Mouse (Mus musculus) inflammation-experienced regulatory T-cells (primary cell): ENCODE measurements around the gene Tas2r102. TPM values are rescaled to one million over a fixed set of nuclear protein-coding genes. Genes with fewer than 3 reads are reported as not detected.

Experiments used
- polyA plus RNA-seq, 2 experiments: library from polyadenylated mRNA; unstranded; fragments of 100-300 nt; shearing (Covaris generic); gene quantifications; one replicate each; pipeline ENCODE4 v1.2.1; 2017

Gene Tas2r102
- not detected for polyA plus RNA-seq

DNA sequence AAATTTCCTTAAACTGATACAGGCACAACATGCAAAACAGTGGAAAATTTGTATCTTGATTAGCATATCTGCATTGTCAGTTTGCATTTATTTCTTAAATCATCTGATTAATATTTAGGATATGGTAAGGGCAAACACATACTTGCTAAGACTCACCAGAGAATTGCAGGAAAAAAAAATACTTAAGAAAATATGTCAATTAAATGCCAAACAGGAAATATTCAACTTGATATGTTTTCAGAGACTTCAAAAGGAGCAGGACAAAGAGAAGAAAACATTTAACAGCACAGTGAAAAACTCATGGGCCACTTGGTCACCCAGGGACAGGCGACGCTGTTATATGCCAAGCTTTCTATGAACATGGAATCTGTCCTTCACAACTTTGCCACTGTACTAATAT is at the start of gene Tas2r102:
TSS of gene Tas2r102 (plus strand) at position 301 of the 400 bp plus-strand sequence.

DNA sequence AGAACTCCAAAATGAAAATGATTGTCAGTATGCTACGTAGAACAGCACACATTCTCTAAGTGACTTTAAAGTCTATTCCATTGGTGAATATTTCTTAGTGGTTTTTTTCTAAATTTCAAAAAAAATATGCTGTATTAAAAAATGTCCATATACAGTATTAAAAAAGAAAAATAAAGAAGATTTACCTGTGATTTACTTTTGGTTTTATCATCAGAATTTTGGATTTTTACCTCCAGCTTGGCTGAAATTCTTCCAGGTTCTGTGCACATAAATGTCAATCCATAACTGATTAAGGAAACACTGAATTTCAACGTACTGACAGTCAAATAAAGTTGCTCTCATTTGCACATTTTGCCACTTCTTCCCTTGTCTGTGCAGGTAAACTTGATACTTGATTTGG is 24.0 kb upstream of the Tas2r102 start, which contains the start of gene Tas2r115:
TSS of gene Tas2r115 (minus strand) at position 101 of the 400 bp plus-strand sequence.

DNA sequence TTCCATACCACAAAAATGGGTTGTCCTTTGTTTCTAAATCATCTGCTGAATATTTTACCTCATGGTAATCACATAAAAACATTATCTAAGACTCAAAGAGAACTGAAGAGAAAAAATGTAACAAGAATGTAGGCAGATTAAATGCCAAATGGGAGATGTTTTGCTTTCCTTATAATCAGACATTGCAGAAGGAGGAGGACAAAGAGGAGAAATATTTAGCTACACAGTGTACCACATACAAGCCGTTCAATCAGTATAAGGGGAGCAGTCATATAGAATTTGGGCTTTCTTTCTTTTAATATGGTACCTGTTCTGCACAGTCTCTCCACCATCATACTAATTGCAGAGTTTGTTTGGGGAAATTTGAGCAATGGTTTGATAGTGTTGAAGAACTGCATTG is 7.5 kb upstream of the Tas2r102 start, which contains the start of gene Tas2r124:
TSS of gene Tas2r124 (plus strand) at position 301 of the 400 bp plus-strand sequence.

DNA sequence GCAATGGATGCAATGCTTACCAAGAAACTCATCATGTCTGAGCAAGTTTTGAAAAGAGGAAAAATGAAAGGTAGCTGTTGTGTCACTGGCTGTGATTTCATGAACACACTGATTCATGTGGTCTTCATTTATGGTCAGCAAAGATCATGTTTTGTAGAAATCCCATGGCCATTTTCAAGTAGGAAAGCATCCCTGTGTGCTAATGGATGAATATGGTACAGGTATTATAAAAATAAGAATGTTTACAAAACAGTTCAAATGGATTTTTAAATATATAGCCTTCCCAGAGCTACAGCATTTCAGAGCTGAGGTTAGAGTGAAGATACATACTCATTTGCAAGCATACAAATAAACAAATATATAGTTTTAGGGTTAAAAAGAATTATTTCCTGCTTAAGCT is 16.1 kb downstream of the Tas2r102 start, which contains the start of gene Tas2r136:
TSS of gene Tas2r136 (minus strand) at position 101 of the 400 bp plus-strand sequence.

DNA sequence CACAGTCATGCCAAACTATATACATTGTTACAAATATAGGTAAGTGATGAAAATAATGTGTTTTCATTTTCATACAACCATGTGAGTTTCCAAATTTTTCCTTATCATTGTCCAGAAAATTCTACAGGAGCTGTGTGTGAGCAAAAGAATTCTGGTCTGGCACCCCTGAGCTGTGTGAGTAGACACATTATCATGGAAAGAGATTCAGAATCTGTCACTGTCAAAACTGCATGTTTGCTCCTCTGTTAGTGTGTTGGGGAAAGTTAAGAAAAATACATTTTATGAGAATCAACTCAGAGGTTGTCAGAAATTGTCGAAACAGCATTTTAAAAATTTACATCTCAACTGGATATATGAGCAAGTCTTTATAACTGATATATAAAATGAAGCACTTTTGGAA is 40.6 kb downstream of the Tas2r102 start, which contains the start of gene Tas2r117:
TSS of gene Tas2r117 (plus strand) at position 301 of the 400 bp plus-strand sequence.

Other genes starting within 250 kb of the Tas2r102 start
- gene Prh1, start 192.3 kb upstream of the Tas2r102 start, polyA plus RNA-seq = not detected
- not detected for gene Prp2, start 166.2 kb upstream of the Tas2r102 start, polyA plus RNA-seq
- 1 to 10 TPM in 1 of 2 experiments, not detected in 1; 1.8 TPM for gene A630073D07Rik, start 110.6 kb upstream of the Tas2r102 start, polyA plus RNA-seq
- gene Tas2r120, start 105.2 kb upstream of the Tas2r102 start, polyA plus RNA-seq = not detected
- gene Tas2r121, start 61.1 kb upstream of the Tas2r102 start, polyA plus RNA-seq = not detected
- gene Tas2r122, start 50.2 kb upstream of the Tas2r102 start, polyA plus RNA-seq = under 1 TPM in 1 of 2 experiments, not detected in 1; 0.23 TPM
- not detected for gene Tas2r115, start 24.1 kb upstream of the Tas2r102 start, polyA plus RNA-seq
- not detected for gene Tas2r124, start 7.4 kb upstream of the Tas2r102 start, polyA plus RNA-seq
- not detected for gene Tas2r136, start 16.0 kb downstream of the Tas2r102 start, polyA plus RNA-seq
- gene Tas2r117, start 40.7 kb downstream of the Tas2r102 start, polyA plus RNA-seq = under 1 TPM in 1 of 2 experiments, not detected in 1; 0.73 TPM
- not detected for gene Tas2r123, start 85.0 kb downstream of the Tas2r102 start, polyA plus RNA-seq
- not detected for gene Tas2r116, start 93.3 kb downstream of the Tas2r102 start, polyA plus RNA-seq
- not detected for gene Tas2r110, start 105.9 kb downstream of the Tas2r102 start, polyA plus RNA-seq
- gene Tas2r113, start 130.9 kb downstream of the Tas2r102 start, polyA plus RNA-seq = not detected
- not detected for gene Tas2r125, start 147.5 kb downstream of the Tas2r102 start, polyA plus RNA-seq
- gene Tas2r129, start 189.0 kb downstream of the Tas2r102 start, polyA plus RNA-seq = not detected
- gene Tas2r131, start 195.8 kb downstream of the Tas2r102 start, polyA plus RNA-seq = not detected
- gene Tas2r109, start 218.8 kb downstream of the Tas2r102 start, polyA plus RNA-seq = not detected